Mouse (Mus musculus) embryonic fibroblast, embryonic 13.5 days (primary cell): Measurements from ENCODE around the gene Bag1.

Experiments
- CTCF ChIP-seq: IDR thresholded peaks from 2 replicates; pipeline ENCODE4 v1.5.1; 2011; ENCODE audit warnings: mild to moderate bottlenecking, control low read depth, low read length, moderate library complexity, borderline replicate concordance; ENCODE audit not compliant: insufficient read depth
- POLR2A ChIP-seq: IDR thresholded peaks from 2 replicates; pipeline ENCODE4 v1.6.1; 2011; ENCODE audit warnings: low read depth, mild to moderate bottlenecking, control low read depth, low read length, moderate library complexity

- no peak for TF ChIP-seq CTCF
- TF ChIP-seq POLR2A, result no peak
Measured at GRCm38 (mm10) chr4:40938793-40939192, 9.3 kb downstream of the Bag1 start.
